Mouse (Mus musculus): Measurements from ENCODE around the gene Chrna5. TPM values are rescaled to one million over a fixed set of nuclear protein-coding genes. Genes with fewer than 3 reads are reported as not detected.
"Not testable (repeated sequence)": the region's sequence is repeated elsewhere in the genome, so short reads cannot be mapped to it uniquely, and the experiment has no call there.

Gene Chrna5
- total RNA-seq (2021): not detected

DNA sequence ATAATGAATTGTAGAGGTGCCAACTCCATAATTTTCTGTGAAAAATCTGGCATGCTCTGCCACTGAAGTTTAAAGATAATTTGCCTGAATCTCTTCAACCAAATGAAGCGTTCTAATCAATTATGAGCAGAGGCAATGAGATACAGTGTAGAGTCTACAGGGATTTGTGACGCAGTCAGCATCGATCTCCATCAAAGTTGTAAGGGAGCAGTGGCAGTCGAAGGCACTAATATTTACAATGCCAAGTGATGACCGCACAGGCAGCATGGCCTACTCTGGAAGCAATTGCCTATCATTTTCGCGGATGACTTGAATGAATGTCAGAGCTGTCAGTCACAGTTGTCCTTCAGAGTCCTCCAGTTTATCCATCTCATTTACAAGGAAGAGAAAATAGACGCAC is at the start of gene Chrna5:
TSS of gene Chrna5 (plus strand) at position 207 of the 400 bp plus-strand sequence.
- intact Hi-C loops (cut with DNase I): no loop called here
- DNase-seq: no peak

DNA sequence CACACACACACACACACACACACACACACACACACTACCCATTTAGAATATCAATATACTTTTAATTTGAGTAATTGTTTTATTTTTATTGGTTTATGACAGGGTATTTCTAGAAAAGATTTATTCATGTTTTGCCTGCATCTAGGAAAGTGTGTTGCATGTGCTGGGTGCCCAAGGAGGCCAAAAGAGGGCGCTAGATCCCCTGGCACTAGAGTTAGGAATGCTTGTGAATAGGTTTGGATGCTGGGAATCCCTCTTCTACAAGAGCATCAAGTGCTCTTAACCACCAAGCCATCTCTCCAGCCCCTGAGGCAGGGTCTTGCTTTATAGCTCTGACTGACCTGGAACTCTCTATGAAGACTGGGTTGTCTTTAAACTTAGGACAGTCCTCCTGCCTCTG is 48.9 kb upstream of the Chrna5 start:
- no peak for DNase-seq
- intact Hi-C loops (cut with DNase I): no loop called here

DNA sequence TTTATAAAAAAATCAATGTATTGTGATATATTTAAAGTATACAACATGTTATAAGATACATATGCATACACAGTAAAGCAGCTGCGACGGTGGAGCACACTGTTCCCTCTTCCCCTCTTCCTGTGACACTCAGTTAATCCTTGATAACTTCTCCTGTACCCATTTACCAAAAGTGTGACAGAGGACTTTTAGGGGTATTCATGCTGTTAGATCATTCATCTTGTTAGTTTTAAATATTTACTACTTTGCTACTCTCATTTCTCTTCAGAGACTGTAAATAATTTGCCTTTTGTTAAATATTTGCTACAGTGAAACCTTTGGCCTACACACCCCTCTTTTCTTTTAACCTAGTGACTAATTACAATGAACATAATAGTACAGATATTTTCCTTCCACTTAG is 48.3 kb upstream of the Chrna5 start:
- DNase-seq: no peak
- intact Hi-C loops (cut with DNase I): no loop called here

DNA sequence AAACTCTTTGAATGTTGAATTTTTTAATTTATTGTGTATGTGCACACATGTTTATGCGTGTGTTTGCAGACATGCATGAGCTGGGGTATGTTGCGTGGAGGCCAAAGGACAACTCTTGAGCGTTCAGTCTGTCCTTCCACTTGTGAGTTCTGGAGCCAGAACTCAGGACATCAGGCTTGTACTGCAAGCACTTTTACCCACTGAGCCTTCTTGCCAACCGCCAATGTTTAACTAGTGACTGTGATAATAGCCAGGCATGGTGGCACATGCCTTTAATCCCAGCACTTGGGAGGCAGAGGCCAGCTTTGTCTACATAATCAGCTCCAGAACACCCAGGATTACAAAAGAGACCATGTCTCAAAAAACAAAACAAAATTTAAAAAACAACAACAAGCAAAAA is 38.6 kb upstream of the Chrna5 start:
- DNase-seq: no peak
- intact Hi-C loops (cut with DNase I): no loop called here

DNA sequence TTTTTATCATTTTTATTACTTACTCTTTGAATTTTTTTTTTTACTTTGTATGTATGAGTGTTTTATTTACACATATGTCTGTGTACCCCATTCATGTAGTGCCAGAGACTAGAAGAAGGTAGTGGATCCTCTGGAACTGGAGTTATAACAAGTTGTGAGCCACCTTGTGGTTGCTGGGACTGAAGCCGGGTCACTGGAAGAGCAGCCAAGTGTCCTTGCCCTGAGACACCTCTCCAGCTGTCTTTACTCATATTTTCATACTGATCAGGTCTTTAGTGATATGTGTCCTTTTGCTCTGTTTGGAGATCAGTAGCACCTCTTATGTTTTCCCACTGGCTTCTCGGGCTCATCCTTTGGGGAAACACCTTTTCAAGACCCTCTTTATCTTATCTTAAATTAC is 36.2 kb upstream of the Chrna5 start:
- intact Hi-C loops (cut with DNase I): no loop called here
- DNase-seq: no peak

DNA sequence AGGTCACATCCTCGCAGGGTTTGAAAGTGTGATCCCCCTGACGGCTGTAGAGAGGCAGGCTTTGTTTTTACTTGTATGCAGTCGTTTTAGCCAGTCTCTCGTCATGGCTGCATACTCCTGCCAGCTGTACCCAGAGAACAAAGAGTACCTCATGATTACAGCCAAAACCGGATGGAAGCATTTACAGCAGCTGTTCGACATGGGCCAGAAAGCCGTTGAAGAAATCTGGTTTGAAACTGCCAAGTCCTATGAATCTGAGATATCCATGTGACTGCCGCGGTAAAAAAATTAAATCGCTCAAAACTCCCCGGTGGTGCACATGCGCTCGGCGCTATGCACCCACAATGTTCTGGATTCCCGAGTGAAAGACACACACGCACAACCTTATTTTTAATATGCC is 34.4 kb upstream of the Chrna5 start:
- intact Hi-C loops (cut with DNase I): no loop called here

DNA sequence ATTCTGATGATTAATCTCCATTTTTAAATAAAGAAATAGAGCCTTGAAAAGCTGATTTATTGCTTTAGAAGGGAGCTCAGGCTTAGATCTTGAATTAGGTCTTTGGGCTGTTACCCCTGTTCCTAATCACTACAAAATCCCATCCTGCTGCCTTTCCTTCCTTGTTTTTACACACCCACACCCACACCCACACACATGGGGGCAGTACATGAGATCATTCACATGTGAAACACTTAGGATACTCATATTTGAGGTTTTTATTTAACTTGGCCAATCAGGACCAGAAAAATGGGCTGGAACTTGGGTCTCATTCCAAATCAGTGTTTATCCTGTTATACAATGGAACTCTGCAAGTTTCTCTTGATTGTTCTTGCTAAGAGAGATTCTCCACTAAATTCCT is 31.2 kb upstream of the Chrna5 start:
- intact Hi-C loops (cut with DNase I): no loop called here
- peak in 1 of 2 experiments; percentile 31 for DNase-seq

More for the DNA sequence above, 34.4 kb upstream of the Chrna5 start:
- no peak for DNase-seq

DNA sequence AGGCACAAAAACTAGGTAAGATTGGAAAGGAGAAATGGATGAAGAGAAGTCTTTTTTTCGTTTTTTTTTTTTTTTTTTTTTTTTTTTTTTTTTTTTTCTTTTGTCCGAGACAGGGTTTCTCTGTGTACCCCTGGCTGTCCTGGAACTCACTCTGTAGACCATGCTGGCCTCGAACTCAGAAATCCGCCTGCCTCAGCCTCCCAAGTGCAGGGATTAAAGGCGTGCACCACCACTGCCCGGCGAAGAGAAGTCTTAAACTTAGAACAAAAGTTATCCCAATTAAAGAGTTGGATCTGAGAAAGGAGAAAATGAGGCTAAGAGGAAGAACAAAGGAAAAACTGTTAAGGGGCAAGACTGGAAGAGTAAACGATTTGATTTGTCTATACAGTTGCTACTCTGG is 30.5 kb upstream of the Chrna5 start:
- intact Hi-C loops (cut with DNase I): loop anchor here (2.0 to 5.0 kb wide), 3 partner anchors 33 to 213 kb away; partner anchors contain the start of genes Hykk and Ireb2
- DNase-seq: not testable (repeated sequence)

DNA sequence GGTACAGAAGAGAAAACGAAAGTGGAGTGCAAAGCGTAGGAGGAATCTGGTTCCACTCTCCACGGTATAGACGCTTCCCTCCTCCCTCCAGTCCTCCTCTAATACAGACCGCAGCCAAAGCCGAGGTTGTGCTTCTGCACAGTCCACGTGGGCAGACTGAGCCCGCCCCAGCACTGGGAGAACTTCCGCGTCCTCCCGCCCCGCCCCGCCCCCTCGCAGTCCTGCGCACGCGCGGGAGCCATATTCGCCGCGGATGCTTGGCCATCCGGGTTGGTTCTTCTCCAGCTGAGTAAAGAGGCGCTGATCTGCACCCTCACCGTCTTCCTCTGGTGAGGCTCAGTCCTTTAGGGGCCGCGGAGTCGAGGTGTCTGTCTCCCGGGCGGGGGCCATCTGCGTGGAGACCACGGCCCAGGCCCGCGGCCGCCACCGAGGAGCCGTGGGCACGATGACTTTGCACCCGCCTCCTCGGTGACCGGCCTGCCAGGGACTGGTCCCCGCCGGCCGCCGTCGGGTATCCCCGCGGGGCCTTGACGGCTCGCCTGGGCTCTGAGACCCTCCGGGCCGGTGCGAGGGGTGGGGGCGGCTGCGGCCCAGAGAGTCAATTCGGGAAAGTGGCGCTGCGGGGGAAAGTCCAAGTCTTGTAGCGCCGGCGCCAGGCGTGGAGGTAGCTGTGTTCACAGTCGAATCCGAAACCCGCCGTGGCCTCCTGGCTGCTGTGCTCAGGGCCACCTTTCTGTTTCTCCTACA is 29.9 kb upstream of the Chrna5 start, which contains the start of the genes Psma4 and AY074887:
TSS of gene Psma4 (plus strand) at position 216 of the 747 bp plus-strand sequence.
TSS of gene AY074887 (minus strand) at position 424 of the 747 bp plus-strand sequence.
- DNase-seq: peak; percentile 94 to 95
- intact Hi-C loops (cut with DNase I): loop anchor here (2.0 to 5.0 kb wide), 3 partner anchors 34 to 213 kb away; partner anchors contain the start of genes Hykk and Ireb2

DNA sequence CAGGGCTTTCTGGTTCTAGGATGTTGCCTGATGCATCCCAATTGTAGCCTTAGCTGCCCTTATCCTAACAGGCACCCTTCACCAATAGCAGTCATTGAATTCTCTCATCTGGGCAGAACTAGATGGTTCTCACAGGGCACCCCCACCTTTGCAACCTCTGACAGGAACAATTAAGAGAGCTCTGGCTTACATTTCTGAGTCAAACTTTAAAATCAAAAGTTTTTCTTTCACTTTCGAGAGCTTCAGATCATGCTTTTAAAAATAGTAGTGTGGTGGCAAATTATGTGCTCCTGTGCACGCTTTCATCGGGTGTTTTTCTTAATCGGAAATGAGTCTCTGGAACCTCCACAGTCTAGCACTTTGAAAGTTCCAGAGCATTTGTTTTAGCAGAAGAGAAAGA is 19.6 kb upstream of the Chrna5 start:
- no peak for DNase-seq
- intact Hi-C loops (cut with DNase I): no loop called here

DNA sequence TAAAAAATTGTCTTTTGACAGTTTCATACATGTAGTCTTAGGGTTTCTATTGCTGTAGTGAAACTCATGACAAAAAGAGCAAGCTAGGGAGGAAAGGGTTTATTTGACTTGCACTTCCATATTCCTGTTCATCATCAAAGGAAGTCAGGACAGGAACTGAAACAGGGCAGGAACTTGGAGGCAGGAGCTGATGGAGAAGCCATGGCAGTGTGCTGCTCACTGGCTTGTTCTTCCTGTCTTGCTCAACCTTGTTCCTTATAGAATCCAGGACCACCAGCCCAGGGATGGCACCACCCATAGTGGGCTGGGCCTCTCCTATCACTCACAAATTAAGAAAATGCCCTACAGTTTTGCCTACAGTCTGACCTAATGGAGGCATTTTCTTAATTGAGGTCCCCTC is 17.0 kb upstream of the Chrna5 start:
- intact Hi-C loops (cut with DNase I): no loop called here
- DNase-seq: no peak

DNA sequence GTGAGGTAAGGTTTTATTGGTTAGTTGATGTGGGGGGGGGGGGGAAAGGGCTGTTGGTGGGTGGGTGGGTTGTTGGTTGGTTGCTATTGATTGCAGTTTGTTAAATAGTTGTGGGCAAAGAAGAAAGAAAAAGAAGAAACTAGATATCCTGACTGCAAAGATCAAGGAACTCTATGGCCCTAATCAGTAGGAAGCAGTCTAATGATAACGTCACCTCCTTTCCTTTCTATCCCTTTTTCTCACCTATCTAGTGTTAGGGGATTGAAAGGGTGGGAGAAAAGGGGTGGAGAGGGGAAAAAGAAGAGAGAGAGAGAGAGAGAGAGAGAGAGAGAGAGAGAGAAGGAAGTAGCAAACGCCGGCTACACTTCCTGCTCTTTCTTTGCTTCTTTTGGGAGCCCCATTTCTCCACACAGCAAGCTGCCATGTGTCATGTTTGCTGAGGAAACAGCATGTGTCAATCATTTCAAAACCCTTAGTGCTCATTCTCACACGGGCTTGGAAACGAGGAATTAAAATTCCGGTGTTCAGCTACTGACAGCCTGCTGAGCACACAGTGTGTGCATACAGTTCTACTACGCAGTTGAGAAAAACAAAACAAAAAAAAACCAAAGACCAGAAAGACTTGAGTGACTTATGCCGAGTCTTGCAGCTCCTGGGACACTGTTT is 10.6 kb upstream of the Chrna5 start:
- no peak for DNase-seq
- intact Hi-C loops (cut with DNase I): no loop called here

DNA sequence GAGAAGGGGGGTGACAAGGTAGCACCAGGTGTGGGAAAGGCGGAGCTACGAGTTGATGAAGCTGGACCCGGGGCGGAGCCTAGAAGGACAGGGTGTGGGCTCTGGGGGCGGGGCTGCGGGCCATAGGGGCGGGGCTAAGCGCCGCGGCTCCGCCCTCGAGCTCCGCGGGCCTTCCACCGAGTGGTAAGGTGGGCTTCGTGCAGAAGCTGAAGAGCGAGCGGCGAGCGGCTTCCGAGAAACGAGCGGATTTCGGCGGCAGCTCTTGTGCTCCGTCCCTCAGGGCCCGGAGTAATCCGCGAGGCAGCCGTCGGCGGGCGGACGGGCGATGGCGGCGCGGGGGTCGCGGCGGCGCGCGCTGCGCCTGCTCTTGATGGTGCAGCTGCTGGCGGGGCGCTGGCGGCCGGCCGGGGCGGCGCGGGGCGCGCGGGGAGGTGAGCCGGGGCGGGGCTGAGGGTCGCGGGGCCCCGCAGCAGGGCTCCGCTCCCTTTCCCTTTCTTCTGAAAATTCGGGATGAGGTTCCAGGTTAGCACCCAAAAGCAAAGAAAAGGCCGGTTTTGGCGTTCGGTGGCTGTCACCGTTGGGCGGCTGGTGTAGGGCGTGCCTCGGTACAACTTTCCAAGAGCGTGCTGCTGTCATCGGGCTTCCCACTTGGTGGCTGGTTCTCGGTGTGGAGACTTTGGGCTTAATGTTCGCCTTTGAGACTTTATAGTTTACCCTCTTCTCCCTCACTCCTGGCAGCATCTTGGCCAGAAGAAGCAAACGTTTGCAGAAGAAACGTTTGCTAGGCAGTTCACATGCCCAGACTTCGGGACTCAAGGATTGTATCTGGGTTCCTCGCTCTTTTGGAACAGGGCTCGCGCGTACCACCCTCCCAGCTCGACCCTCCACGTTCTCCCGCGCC is 861 bp downstream of the Chrna5 start:
- peak in 1 of 2 experiments; percentile 19 for DNase-seq
- intact Hi-C loops (cut with DNase I): no loop called here

DNA sequence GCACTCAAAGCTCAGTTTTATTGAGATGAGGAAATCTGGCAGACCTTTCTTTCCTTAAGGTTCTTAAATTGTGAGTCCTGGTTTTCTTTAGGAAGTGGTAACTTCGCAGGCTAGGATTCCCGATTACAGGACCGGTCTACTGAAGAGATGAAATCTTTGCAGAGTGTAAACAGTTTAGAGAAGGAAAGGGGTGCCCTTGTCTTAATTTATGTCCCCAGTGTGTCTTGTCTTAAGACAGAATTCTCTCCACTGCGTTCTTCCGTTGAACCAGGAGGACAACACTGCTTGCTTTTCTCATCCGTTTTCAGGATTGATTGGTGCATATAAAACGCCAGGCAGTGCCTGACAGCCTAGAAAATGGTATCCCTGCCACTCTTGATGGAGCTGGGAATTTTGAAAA is 1.7 kb downstream of the Chrna5 start:
- intact Hi-C loops (cut with DNase I): no loop called here
- DNase-seq: no peak

DNA sequence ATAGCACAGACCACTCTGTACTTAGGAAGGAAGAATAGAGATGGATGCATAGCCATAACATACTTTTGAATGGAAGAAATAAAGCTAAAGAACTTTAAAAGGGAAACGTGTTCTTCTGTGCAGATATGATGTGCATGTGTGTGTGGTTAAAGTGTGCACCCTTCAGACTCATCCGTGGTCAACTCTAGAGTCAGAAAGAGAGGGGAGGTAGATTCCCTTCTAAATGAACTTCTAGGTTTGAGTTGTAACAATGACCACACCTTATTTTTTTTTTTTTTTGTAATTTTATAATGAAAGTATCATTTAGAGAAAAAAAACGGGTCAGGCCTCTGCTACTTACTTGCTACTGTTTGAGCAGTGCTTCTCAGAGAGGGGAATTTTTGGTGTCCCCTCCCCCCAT is 9.7 kb downstream of the Chrna5 start:
- no peak for DNase-seq
- intact Hi-C loops (cut with DNase I): no loop called here

DNA sequence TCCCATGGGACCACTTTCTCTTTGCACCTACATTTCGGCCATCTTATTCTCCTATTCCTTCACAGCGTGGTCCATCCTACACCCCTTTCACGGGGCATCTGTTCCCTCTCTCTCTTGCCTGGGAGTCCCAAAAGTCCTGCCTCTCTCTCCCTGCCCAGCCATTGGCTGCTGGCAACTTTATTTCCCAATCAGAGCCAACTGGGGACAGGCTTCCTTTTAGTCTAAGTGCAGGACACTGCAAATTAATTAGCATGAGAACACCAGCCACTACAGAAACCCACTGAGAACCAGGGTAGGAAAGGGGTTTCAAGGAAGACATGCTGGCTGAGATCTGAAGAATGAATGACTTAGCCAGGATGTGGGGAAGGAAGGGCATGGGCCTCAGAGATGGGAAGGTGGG is 13.7 kb downstream of the Chrna5 start:
- intact Hi-C loops (cut with DNase I): no loop called here
- DNase-seq: no peak

DNA sequence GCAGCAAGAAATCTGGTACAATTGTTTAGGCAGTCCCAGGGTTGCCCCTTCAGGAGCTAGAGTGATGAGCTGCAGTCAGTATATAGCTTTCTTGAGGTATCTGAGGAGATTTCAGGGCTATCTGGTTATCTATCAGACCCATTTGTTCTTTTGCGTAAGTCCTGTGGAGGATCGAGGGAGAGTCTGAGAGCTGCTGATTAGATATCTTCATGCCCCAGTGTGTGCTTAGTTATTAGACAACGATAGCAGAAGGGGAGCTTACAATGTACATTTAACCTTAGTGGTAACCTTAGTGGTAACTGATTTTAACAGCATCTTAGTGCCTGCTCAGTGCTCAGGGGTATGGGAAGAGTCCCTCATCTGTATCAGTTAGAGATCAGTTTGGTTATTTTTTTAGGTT is 15.0 kb downstream of the Chrna5 start:
- intact Hi-C loops (cut with DNase I): no loop called here
- DNase-seq: no peak

DNA sequence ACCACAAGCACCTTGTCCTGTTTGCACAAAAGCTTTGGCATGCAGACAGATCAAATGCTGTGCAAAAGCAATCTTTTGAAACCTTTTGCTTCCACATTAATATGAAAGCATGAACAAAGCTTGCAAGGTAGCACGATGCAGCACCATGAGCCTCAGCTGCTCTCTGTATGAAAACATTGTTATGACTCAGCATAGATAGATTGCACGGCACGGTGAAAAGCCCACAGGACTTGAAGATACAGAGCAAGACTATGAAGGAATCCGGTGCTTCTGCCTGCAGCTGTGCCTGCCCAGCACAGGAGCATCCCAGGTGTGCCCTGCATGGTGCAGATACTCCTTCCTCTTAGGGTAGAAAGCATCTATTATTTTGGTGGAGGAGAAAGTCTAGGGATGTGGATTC is 22.9 kb downstream of the Chrna5 start:
- intact Hi-C loops (cut with DNase I): no loop called here
- no peak for DNase-seq

DNA sequence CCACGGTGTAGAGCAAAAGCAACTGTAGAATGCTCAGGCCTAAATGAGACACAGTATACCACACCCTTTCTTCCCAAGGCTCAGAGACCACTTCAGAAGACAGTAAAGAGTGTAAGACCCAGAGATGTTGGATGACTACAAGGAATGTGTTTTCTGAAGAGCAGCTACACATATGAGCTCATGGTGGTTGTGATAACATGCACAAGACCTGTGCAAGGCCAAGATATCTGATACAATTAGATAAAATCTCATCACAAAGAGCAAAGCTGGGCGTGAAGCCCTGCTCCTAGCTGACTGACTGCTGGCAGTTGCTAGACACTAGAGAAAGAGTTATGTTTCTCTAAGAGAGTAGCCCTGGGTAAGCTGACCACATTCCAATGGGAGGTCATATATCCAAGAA is 29.0 kb downstream of the Chrna5 start:
- DNase-seq: no peak

DNA sequence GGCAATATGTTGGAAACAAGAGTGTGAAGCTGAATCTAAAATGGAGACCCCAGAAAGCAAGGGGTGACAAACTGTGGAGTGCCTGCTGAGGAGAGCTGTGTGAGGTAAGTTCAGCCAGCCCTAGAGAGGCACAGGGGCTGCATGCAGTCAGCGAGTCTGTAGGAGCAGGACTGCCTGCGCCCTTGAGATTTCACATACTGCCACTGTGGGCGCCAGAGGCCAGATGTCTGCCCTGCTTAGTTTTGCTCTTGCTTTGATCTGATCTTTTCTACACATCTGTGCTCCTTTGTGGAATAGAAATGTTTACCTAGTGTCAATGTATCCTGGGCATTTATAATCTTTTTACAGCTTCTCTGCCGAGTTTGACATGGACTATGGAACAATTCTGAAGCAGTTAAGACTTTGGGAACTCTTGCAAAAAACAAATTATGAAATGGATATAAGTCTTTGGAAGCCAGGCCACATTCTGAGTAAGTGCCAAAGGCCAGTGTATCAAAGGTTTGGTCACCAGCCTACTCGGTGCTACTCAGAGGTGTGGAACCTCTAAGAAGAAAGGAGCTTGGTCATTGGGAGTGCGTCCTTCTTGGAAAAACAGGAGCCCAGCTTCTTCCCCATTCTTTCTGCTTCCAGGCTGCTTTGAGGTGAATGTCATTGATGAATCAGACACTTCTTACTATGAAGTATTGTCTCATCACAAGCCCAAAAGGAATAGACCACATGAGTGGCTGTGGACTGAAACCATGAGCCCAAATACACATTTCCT is 30.1 kb downstream of the Chrna5 start:
- intact Hi-C loops (cut with DNase I): no loop called here
- DNase-seq: no peak

More for the DNA sequence above, 29.0 kb downstream of the Chrna5 start:
- intact Hi-C loops (cut with DNase I): no loop called here
